Mouse (Mus musculus): ENCODE measurements around the gene Retreg3. TPM values are rescaled to one million over a fixed set of nuclear protein-coding genes. Genes with fewer than 3 reads are reported as not detected.

The Retreg3 gene
- total and polyA plus RNA-seq, 3 experiments = 17.0 to 23.4 TPM; not detected in 1

- no peak overlapping the region for H3K9ac ChIP-seq (ENCODE audit: control insufficient read depth, low read depth, low read length, poor library complexity, severe bottlenecking)
- TF ChIP-seq EP300 (IDR thresholded peaks at IDR 0.05; ENCODE audit: low read depth in 1 of 2, low read length in 2 of 2) (no peak), ZNF384 (IDR thresholded peaks at IDR 0.05; ENCODE audit: low read depth, low read length) (no peak), GABPA (IDR thresholded peaks at IDR 0.05; ENCODE audit: low read depth, low read length) (no peak), SIN3A (IDR thresholded peaks at IDR 0.05; ENCODE audit: low read length) (no peak), POLR2AphosphoS2 (IDR thresholded peaks at IDR 0.05; ENCODE audit: low read length) (no peak), CTCF (IDR thresholded peaks at IDR 0.05 in 2 of 3, conservative IDR thresholded peaks at IDR 0.05 in 1 of 3; ENCODE audit: control insufficient read depth in 1 of 3, insufficient read depth in 1 of 3, low read depth in 2 of 3, low read length in 3 of 3, poor library complexity in 1 of 3, severe bottlenecking in 1 of 3) (no peak), HCFC1 (IDR thresholded peaks at IDR 0.05; ENCODE audit: low read depth, low read length) (no peak), ZMIZ1 (IDR thresholded peaks at IDR 0.05; ENCODE audit: low read depth, low read length) (no peak), POLR2AphosphoS5 (IDR thresholded peaks at IDR 0.05; ENCODE audit: borderline replicate concordance, low read depth, low read length) (no peak), UBTF (IDR thresholded peaks at IDR 0.05; ENCODE audit: borderline replicate concordance, insufficient read depth, low read depth, low read length) (no peak), ZKSCAN1 (IDR thresholded peaks at IDR 0.05; ENCODE audit: low read depth, low read length) (no peak), USF2 (IDR thresholded peaks at IDR 0.05; ENCODE audit: borderline replicate concordance in 1 of 2, insufficient read depth in 1 of 2, low read depth in 1 of 2, low read length in 2 of 2) (no peak), MEF2A (IDR thresholded peaks at IDR 0.05; ENCODE audit: extremely low read depth, insufficient replicate concordance, low read depth, low read length, poor library complexity, severe bottlenecking) (no peak), USF1 (IDR thresholded peaks at IDR 0.05; ENCODE audit: low read depth, low read length) (no peak), ETS1 (IDR thresholded peaks at IDR 0.05; ENCODE audit: low read depth, low read length) (no peak), TBP (IDR thresholded peaks at IDR 0.05; ENCODE audit: low read depth, low read length) (no peak), GATA1 (IDR thresholded peaks at IDR 0.05; ENCODE audit: low read depth, low read length) (no peak), SMC3 (IDR thresholded peaks at IDR 0.05; ENCODE audit: low read depth, low read length) (no peak)
- no peak overlapping the region for H3K4me3 ChIP-seq (ENCODE audit: control insufficient read depth in 1 of 2, insufficient read depth in 1 of 2, low read depth in 2 of 2, low read length in 2 of 2)
- no peaks in the 10 kb centered on the region; the same call in 1 of the 2 replicates for H3K79me2 ChIP-seq (ENCODE audit: control insufficient read depth, insufficient read depth, low read length, poor library complexity)
- no peak for DNase-seq (ENCODE audit: low read depth, low spot score)
- no peaks in the 10 kb centered on the region for H3K9me3 ChIP-seq (replicated peaks; ENCODE audit: insufficient read depth, low read length)
- no peak overlapping the region for H3K27ac ChIP-seq (ENCODE audit: control insufficient read depth, low read depth, low read length)
- H3K36me3 ChIP-seq (ENCODE audit: control insufficient read depth in 1 of 2, insufficient read depth in 2 of 2, low read length in 2 of 2) = peaks cover 0 to 2% of the 10 kb centered on the region in 2 experiments; a peak in 1 of 4 replicates
- peaks cover 0 to 2% of the 10 kb centered on the region in 2 experiments; a peak in 2 of 4 replicates for H3K27me3 ChIP-seq (ENCODE audit: control insufficient read depth in 1 of 2, insufficient read depth in 2 of 2, low read length in 2 of 2)
- H3K4me1 ChIP-seq (ENCODE audit: control insufficient read depth in 1 of 2, insufficient read depth in 2 of 2, low read length in 2 of 2) = peaks cover 0 to 13% of the 10 kb centered on the region in 2 experiments; a peak in 2 of 4 replicates
Observed at GRCm38 (mm10) chr11:101167211-101167962, 47.7 kb upstream of the Retreg3 start.

DNA sequence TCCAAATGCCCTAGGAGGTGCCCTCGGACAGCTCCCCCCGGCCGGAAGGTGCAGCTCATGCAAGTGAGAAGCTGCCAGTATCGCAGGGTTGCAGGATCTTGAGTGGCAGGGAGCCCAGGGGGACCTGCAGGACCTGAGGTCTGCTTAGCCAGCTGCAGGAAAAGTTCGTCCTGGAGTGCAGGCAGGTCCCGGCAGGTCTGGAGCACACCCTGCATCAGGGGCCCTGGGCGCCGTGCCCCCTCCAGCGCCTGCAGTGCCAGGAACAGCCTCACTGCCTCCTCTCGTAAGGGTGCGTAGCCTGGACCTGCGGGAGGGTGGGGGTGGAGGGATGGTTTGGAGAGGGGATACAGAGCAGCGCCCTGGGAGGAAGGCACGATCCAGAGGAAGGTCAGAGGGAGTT, 46.7 kb upstream of the Retreg3 start:
- Histone ChIP-seq H3K27ac (ENCODE audit: control insufficient read depth, low read depth, low read length) (no peak overlapping the region), H3K4me1 (ENCODE audit: control insufficient read depth in 1 of 2, insufficient read depth in 2 of 2, low read length in 2 of 2) (peaks cover 0 to 9% of the 10 kb centered on the region in 2 experiments; a peak in 1 of 4 replicates), H3K9ac (ENCODE audit: control insufficient read depth, low read depth, low read length, poor library complexity, severe bottlenecking) (no peak overlapping the region), H3K27me3 (ENCODE audit: control insufficient read depth in 1 of 2, insufficient read depth in 2 of 2, low read length in 2 of 2) (peaks cover 0 to 2% of the 10 kb centered on the region in 2 experiments; a peak in 2 of 4 replicates), H3K9me3 (replicated peaks; ENCODE audit: insufficient read depth, low read length) (no peaks in the 10 kb centered on the region), H3K4me3 (ENCODE audit: control insufficient read depth in 1 of 2, insufficient read depth in 1 of 2, low read depth in 2 of 2, low read length in 2 of 2) (no peak overlapping the region), H3K79me2 (ENCODE audit: control insufficient read depth, insufficient read depth, low read length, poor library complexity) (no peaks in the 10 kb centered on the region; the same call in 1 of the 2 replicates), H3K36me3 (ENCODE audit: control insufficient read depth in 1 of 2, insufficient read depth in 2 of 2, low read length in 2 of 2) (no peaks in the 10 kb centered on the region)
- TF ChIP-seq POLR2A (IDR thresholded peaks at IDR 0.05; ENCODE audit: control insufficient read depth in 1 of 2, insufficient read depth in 1 of 2, low read depth in 1 of 2, low read length in 2 of 2, poor library complexity in 1 of 2) = no peak
- TF ChIP-seq ZKSCAN1 (IDR thresholded peaks at IDR 0.05; ENCODE audit: low read depth, low read length) = no peak
- no peak for TF ChIP-seq USF2 (IDR thresholded peaks at IDR 0.05; ENCODE audit: borderline replicate concordance in 1 of 2, insufficient read depth in 1 of 2, low read depth in 1 of 2, low read length in 2 of 2)
- TF ChIP-seq RCOR1 (IDR thresholded peaks at IDR 0.05; ENCODE audit: low read depth, low read length) = no peak
- no peak for TF ChIP-seq SIN3A (IDR thresholded peaks at IDR 0.05; ENCODE audit: low read length)
- TF ChIP-seq UBTF (IDR thresholded peaks at IDR 0.05; ENCODE audit: borderline replicate concordance, insufficient read depth, low read depth, low read length) = no peak
- TF ChIP-seq BHLHE40 (IDR thresholded peaks at IDR 0.05; ENCODE audit: borderline replicate concordance, low read depth, low read length) = no peak
- no peak for TF ChIP-seq GATA1 (IDR thresholded peaks at IDR 0.05; ENCODE audit: low read depth, low read length)
- no peak for TF ChIP-seq EP300 (IDR thresholded peaks at IDR 0.05; ENCODE audit: low read depth in 1 of 2, low read length in 2 of 2)
- TF ChIP-seq E2F4 (IDR thresholded peaks at IDR 0.05; ENCODE audit: borderline replicate concordance, low read depth, low read length) = no peak
- no peak for TF ChIP-seq ZC3H11A (IDR thresholded peaks at IDR 0.05; ENCODE audit: low read depth, low read length)
- TF ChIP-seq POLR2AphosphoS2 (IDR thresholded peaks at IDR 0.05; ENCODE audit: low read length) = no peak
- no peak for TF ChIP-seq POLR2AphosphoS5 (IDR thresholded peaks at IDR 0.05; ENCODE audit: borderline replicate concordance, low read depth, low read length)
- no peak for TF ChIP-seq ZNF384 (IDR thresholded peaks at IDR 0.05; ENCODE audit: low read depth, low read length)
- TF ChIP-seq ZMIZ1 (IDR thresholded peaks at IDR 0.05; ENCODE audit: low read depth, low read length) = no peak
- no peak for TF ChIP-seq USF1 (IDR thresholded peaks at IDR 0.05; ENCODE audit: low read depth, low read length)
- TF ChIP-seq CTCF (IDR thresholded peaks at IDR 0.05 in 2 of 3, conservative IDR thresholded peaks at IDR 0.05 in 1 of 3; ENCODE audit: control insufficient read depth in 1 of 3, insufficient read depth in 1 of 3, low read depth in 2 of 3, low read length in 3 of 3, poor library complexity in 1 of 3, severe bottlenecking in 1 of 3) = no peak
- TF ChIP-seq MXI1 (IDR thresholded peaks at IDR 0.05; ENCODE audit: low read depth, low read length) = no peak
- no peak for TF ChIP-seq ELF1 (IDR thresholded peaks at IDR 0.05; ENCODE audit: low read depth, low read length)
- DNase-seq (ENCODE audit: low read depth, low spot score) = no peak

Data from MEL (cell line).